Mouse (Mus musculus) embryonic fibroblast, embryonic 13.5 days (primary cell): ENCODE measurements at regions not wholly inside any gene's neighbourhood (a gene's known extent, or its start where the extent isn't known, plus 50 kb on each side); places are given as distances from the start of the nearest gene placed in this dataset.

Source experiments
- CTCF ChIP-seq: IDR thresholded peaks from 2 replicates; pipeline ENCODE4 v1.5.1; 2011; ENCODE audit warnings: mild to moderate bottlenecking, control low read depth, low read length, moderate library complexity, borderline replicate concordance; ENCODE audit not compliant: insufficient read depth
- POLR2A ChIP-seq: IDR thresholded peaks from 2 replicates; pipeline ENCODE4 v1.6.1; 2011; ENCODE audit warnings: low read depth, mild to moderate bottlenecking, control low read depth, low read length, moderate library complexity

DNA sequence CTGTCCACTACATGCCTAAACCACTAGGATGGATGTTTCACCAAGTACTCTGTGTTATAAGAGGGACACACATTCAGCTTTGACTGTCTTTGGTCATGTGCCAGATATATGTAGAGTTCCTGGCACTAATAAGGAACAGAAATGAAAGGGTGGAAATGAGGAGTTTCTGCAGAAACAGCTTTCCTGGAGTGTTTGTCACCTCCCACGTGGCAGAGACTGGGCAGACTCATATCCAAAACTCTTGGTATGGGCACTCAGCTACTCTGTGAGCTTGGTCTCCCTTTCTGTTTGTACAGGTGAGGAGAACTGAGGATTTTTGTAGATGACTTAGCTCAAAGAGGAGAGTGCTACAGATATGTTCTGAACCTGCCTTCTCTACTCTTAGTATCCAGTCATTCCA, 634.4 kb downstream of the D3Ertd751e start:
- TF ChIP-seq POLR2A (no peak), CTCF (no peak)
